Comparison of ENCODE assay signal across 3 mouse cellular contexts in the genomic region with DNA sequence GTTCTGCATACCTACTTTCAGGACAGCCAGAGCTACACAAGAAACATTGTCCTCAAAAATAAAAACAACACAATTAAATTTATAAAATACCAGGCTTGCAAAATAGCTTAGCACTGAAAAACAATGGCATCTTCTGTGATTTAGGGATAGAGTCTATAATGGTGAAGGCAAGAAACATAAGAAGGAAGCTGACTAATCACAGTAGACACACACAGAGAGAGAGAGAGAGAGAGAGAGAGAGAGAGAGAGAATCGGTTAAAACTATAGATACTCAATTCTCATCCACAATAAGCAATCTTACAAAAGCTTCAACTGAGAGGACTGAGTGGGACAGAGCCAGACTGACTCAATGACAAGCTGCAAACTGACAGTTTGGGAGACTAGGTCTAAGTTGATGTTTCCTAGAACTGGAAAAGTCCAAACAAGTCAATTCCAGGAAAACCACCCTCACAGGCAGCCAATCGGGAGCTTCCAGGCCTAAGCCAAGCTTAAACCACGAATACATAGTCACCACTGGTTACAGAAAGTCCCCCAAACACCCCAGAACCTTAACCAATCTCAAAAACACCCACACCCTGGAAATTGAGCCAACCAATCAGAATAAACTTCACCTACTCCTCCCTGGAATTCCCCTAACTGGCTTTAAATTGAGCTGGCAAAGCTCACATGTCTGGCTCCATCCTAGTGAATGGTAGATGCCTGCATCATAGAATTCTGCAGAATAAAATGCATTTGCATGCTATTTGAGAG.
ATAC-seq lines count a peak whose summit lies in the region.

No protein-coding gene starts in this region.

- peak; percentile 85 for ATAC-seq in CD4-positive, CD25-positive, alpha-beta regulatory T cell, adult 4 months
- peak; percentile 73 for ATAC-seq in activated CD4-positive, CD25-positive, alpha-beta regulatory T cell, adult 4 months
- ATAC-seq in inflammation-experienced regulatory T-cells, adult 6 months: peak; percentile 81
